Mouse (Mus musculus) intestine, embryonic 15.5 days (tissue): ENCODE data around the gene Oprm1. TPM values are rescaled to one million over a fixed set of nuclear protein-coding genes. Genes with fewer than 3 reads are reported as not detected.
"Not testable (repeated sequence)": the region's sequence is repeated elsewhere in the genome, so short reads cannot be mapped to it uniquely, and the experiment has no call there.

Source experiments
- ATAC-seq: fragments of 200-750 bp; cut with Nextera tagmentation; 2 replicates; pipeline ENCODE4 v1.8.0; 2017; ENCODE audit warnings: moderate TSS enrichment, moderate library complexity
- H3K27ac ChIP-seq: fragments of 300-500 bp; sonication (generic); 2 replicates; pipeline ENCODE4 v1.5.1; 2015; ENCODE audit warnings: mild to moderate bottlenecking, inconsistent platforms
- H3K27me3 ChIP-seq: fragments of 300-500 bp; sonication (generic); replicated peaks from 2 replicates; pipeline ENCODE4 v1.6.1; 2015; ENCODE audit warnings: inconsistent platforms
- H3K36me3 ChIP-seq: fragments of 300-500 bp; sonication (generic); 2 replicates; pipeline ENCODE4 v1.6.1; 2015; ENCODE audit warnings: inconsistent platforms
- H3K4me1 ChIP-seq: fragments of 300-500 bp; sonication (generic); replicated peaks from 2 replicates; pipeline ENCODE4 v1.6.1; 2015; ENCODE audit warnings: inconsistent platforms
- H3K4me2 ChIP-seq: fragments of 300-500 bp; sonication (generic); replicated peaks from 2 replicates; pipeline ENCODE4 v1.6.1; 2015; ENCODE audit warnings: mild to moderate bottlenecking, inconsistent platforms
- H3K4me3 ChIP-seq: fragments of 300-500 bp; sonication (generic); replicated peaks from 2 replicates; pipeline ENCODE4 v1.5.1; 2015; ENCODE audit warnings: inconsistent platforms
- H3K9ac ChIP-seq: fragments of 300-500 bp; sonication (generic); 2 replicates; pipeline ENCODE4 v1.6.1; 2015; ENCODE audit warnings: inconsistent platforms
- H3K9me3 ChIP-seq: fragments of 300-500 bp; sonication (generic); 2 replicates; pipeline ENCODE4 v1.6.1; 2016; ENCODE audit warnings: inconsistent platforms
- WGBS: fragments of 180-500 bp; shearing (Covaris S2); methylation state at CpG from one replicate; pipeline ENCODE4 v1.1.7; 2015; 5-methylcytosine and 5-hydroxymethylcytosine counted together
- polyA plus RNA-seq: library from polyadenylated mRNA; unstranded; fragments of >200 nt; fragmentation: Nextera tagmentation; extraction: Ambion mirVana; gene quantifications from 2 replicates; pipeline ENCODE4 v1.2.1, GENCODE M21; 2015

Oprm1 gene
- polyA plus RNA-seq, 1 experiment from 2014 or later = 0.20 TPM

GRCm38 (mm10) chr10:6987399-6988098 lies 229.2 kb downstream of the Oprm1 start:
- no peaks in the 10 kb centered on the region for H3K9me3 ChIP-seq
- no peak overlapping the region for H3K4me2 ChIP-seq
- no peak overlapping the region for H3K9ac ChIP-seq
- ATAC-seq = no peak
- H3K36me3 ChIP-seq = no peaks in the 10 kb centered on the region
- no peak overlapping the region for H3K4me3 ChIP-seq
- no peak overlapping the region for H3K27ac ChIP-seq
- WGBS = 69% methylated on average over 4 of the region's 4 CpGs
- no peaks in the 10 kb centered on the region for H3K27me3 ChIP-seq
- H3K4me1 ChIP-seq = no peaks in the 10 kb centered on the region

- no peak for ATAC-seq
- 50% methylated on average over 1 of the region's 1 CpGs for WGBS
- Histone ChIP-seq H3K27ac (no peak overlapping the region), H3K36me3 (no peaks in the 10 kb centered on the region), H3K27me3 (no peaks in the 10 kb centered on the region), H3K9me3 (no peaks in the 10 kb centered on the region), H3K9ac (no peak overlapping the region), H3K4me1 (no peaks in the 10 kb centered on the region), H3K4me3 (no peak overlapping the region), H3K4me2 (no peak overlapping the region)
Observed at GRCm38 (mm10) chr10:6988555-6988954, 230.2 kb downstream of the Oprm1 start.

- no peak overlapping the region for H3K4me2 ChIP-seq
Observed at GRCm38 (mm10) chr10:6996895-6997294, 238.6 kb downstream of the Oprm1 start.

GRCm38 (mm10) chr10:6998576-6999250 lies 240.4 kb downstream of the Oprm1 start:
- no peaks in the 10 kb centered on the region for H3K36me3 ChIP-seq
- no peaks in the 10 kb centered on the region for H3K27me3 ChIP-seq
- no peak overlapping the region for H3K4me2 ChIP-seq
- H3K9ac ChIP-seq = no peak overlapping the region
- H3K27ac ChIP-seq = no peak overlapping the region
- no peaks in the 10 kb centered on the region for H3K9me3 ChIP-seq
- 84% methylated on average over 4 of the region's 4 CpGs for WGBS
- H3K4me1 ChIP-seq = no peaks in the 10 kb centered on the region
- ATAC-seq = no peak
- H3K4me3 ChIP-seq = no peak overlapping the region

More at GRCm38 (mm10) chr10:6996895-6997294, 238.6 kb downstream of the Oprm1 start:
- ATAC-seq = no peak
- no peak overlapping the region for H3K9ac ChIP-seq
- H3K9me3 ChIP-seq = no peaks in the 10 kb centered on the region
- H3K4me3 ChIP-seq = no peak overlapping the region
- no peaks in the 10 kb centered on the region for H3K27me3 ChIP-seq
- no peak overlapping the region for H3K27ac ChIP-seq
- no peaks in the 10 kb centered on the region for H3K4me1 ChIP-seq
- no peaks in the 10 kb centered on the region for H3K36me3 ChIP-seq
- WGBS = 77% methylated on average over 3 of the region's 3 CpGs

- H3K4me3 ChIP-seq = no peak overlapping the region
- no peaks in the 10 kb centered on the region for H3K9me3 ChIP-seq
- H3K4me1 ChIP-seq = no peaks in the 10 kb centered on the region
- no peaks in the 10 kb centered on the region for H3K36me3 ChIP-seq
- H3K9ac ChIP-seq = no peak overlapping the region
- H3K4me2 ChIP-seq = no peak overlapping the region
- no peak for ATAC-seq
- no peaks in the 10 kb centered on the region for H3K27me3 ChIP-seq
- 89% methylated on average over 3 of the region's 3 CpGs for WGBS
- H3K27ac ChIP-seq = no peak overlapping the region
Observed at GRCm38 (mm10) chr10:6999355-6999754, 241.0 kb downstream of the Oprm1 start.

GRCm38 (mm10) chr10:7003898-7004297 lies 245.6 kb downstream of the Oprm1 start:
- not testable (repeated sequence) for H3K27ac ChIP-seq, H3K9ac ChIP-seq, H3K4me3 ChIP-seq, ATAC-seq, H3K9me3 ChIP-seq, H3K4me2 ChIP-seq, H3K27me3 ChIP-seq, H3K36me3 ChIP-seq, H3K4me1 ChIP-seq

GRCm38 (mm10) chr10:7004980-7005538 lies 246.8 kb downstream of the Oprm1 start:
- Histone ChIP-seq H3K36me3 (no peaks in the 10 kb centered on the region), H3K4me2 (no peak overlapping the region), H3K4me1 (no peaks in the 10 kb centered on the region), H3K4me3 (no peak overlapping the region), H3K27me3 (no peaks in the 10 kb centered on the region), H3K27ac (no peak overlapping the region), H3K9me3 (no peaks in the 10 kb centered on the region), H3K9ac (no peak overlapping the region)
- WGBS = 59% methylated on average over 5 of the region's 5 CpGs
- no peak for ATAC-seq

- Histone ChIP-seq H3K4me2 (no peak overlapping the region), H3K27ac (no peak overlapping the region), H3K27me3 (no peaks in the 10 kb centered on the region), H3K4me3 (no peak overlapping the region), H3K9ac (no peak overlapping the region), H3K4me1 (no peaks in the 10 kb centered on the region), H3K9me3 (no peaks in the 10 kb centered on the region), H3K36me3 (no peaks in the 10 kb centered on the region)
- WGBS = 82% methylated on average over 8 of the region's 8 CpGs
- ATAC-seq = no peak
Observed at GRCm38 (mm10) chr10:7010543-7010942, 252.2 kb downstream of the Oprm1 start.

GRCm38 (mm10) chr10:7015199-7015598 lies 256.9 kb downstream of the Oprm1 start:
- 16% methylated on average over 1 of the region's 1 CpGs for WGBS
- no peaks in the 10 kb centered on the region for H3K9me3 ChIP-seq
- no peaks in the 10 kb centered on the region for H3K27me3 ChIP-seq
- H3K9ac ChIP-seq = no peak overlapping the region
- no peaks in the 10 kb centered on the region for H3K4me1 ChIP-seq
- ATAC-seq = no peak
- no peak overlapping the region for H3K4me2 ChIP-seq
- no peak overlapping the region for H3K27ac ChIP-seq
- no peaks in the 10 kb centered on the region for H3K36me3 ChIP-seq
- H3K4me3 ChIP-seq = no peak overlapping the region

- WGBS = 54% methylated on average over 7 of the region's 7 CpGs
- no peaks in the 10 kb centered on the region for H3K9me3 ChIP-seq
- no peak overlapping the region for H3K9ac ChIP-seq
- H3K36me3 ChIP-seq = no peaks in the 10 kb centered on the region
- no peak overlapping the region for H3K4me3 ChIP-seq
- ATAC-seq = no peak
- H3K27me3 ChIP-seq = no peaks in the 10 kb centered on the region
- H3K4me1 ChIP-seq = no peaks in the 10 kb centered on the region
- no peak overlapping the region for H3K27ac ChIP-seq
- H3K4me2 ChIP-seq = no peak overlapping the region
Observed at GRCm38 (mm10) chr10:7019781-7020386, 261.6 kb downstream of the Oprm1 start.

GRCm38 (mm10) chr10:7020551-7020950 lies 262.2 kb downstream of the Oprm1 start:
- no peaks in the 10 kb centered on the region for H3K9me3 ChIP-seq
- no peaks in the 10 kb centered on the region for H3K27me3 ChIP-seq
- H3K4me3 ChIP-seq = no peak overlapping the region
- no peak overlapping the region for H3K9ac ChIP-seq
- no peaks in the 10 kb centered on the region for H3K36me3 ChIP-seq
- H3K4me2 ChIP-seq = no peak overlapping the region
- H3K4me1 ChIP-seq = no peaks in the 10 kb centered on the region
- WGBS = 82% methylated on average over 9 of the region's 9 CpGs
- no peak for ATAC-seq
- H3K27ac ChIP-seq = no peak overlapping the region

- Histone ChIP-seq H3K9me3 (no peaks in the 10 kb centered on the region), H3K4me2 (no peak overlapping the region), H3K36me3 (no peaks in the 10 kb centered on the region), H3K4me3 (no peak overlapping the region), H3K9ac (no peak overlapping the region), H3K4me1 (no peaks in the 10 kb centered on the region), H3K27me3 (no peaks in the 10 kb centered on the region), H3K27ac (no peak overlapping the region)
- ATAC-seq = no peak
- 85% methylated on average over 1 of the region's 1 CpGs for WGBS
Observed at GRCm38 (mm10) chr10:7025028-7025427, 266.7 kb downstream of the Oprm1 start.
